Mouse (Mus musculus): ENCODE measurements around the gene Katna1.

The Katna1 gene

DNA sequence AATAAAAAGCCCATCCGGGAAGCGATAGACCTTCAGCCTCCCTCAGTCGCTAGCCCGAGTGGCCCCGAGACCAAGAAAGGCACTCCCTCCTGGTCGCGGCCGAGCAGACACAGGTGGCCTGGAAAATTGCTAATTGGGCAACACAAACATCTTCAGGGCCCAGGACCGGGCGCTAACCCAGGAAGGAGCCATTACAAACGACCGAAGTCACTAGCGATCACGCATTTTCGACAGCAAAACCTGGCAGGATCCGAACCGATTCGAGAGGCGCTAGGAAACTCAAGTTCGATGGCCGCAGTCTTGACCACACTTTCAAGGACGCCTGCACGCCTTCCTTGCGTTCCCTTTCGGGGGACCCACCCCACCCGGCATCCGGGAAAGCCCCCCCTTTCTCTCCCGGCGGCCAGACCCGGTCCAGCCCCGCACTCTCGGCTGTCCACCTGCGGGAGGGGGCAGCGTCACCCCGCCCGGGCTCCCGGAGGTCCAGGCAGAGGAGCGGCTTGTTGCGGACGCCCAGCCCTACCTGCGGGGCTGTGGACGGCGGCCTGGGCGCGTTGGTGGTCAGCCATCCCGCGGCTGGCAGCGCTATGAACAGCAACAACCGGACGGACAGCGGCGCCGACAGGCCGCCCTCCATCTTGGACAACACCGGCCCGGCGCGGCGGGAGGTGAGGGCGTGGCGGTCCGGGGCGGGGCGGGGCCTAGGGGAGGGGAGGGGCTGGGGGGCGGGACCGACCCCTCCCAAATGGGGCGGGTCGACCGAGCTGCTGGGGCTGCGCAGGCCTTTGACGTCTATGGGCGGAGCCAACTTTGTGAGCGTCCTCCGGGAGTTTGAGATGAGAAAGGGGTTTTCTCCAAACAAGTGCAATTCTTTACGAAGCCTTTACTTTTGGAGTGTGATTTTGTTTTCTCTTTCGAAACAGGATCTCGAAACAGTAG lies 54.7 kb downstream of the Katna1 start:
- DNase-seq: peak; percentile 85

DNA sequence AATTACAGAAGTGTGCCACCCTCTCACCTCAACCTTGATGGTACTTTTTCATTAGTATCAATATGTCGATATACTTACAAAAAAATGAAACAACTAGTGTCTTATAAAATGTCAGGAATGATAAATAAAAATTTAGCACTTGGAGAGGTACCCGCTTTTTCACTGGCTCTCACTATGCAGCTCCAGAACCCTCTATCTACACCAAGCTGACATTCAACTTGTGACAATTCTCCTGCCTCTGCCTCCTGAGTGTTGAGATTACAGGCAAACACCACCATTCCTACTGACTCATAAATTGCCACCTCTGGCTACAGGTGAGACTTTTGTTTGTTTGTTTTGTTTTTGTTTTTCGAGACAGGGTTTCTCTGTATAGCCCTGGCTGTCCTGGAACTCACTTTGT lies 55.4 kb downstream of the Katna1 start:
- no peak for DNase-seq

DNA sequence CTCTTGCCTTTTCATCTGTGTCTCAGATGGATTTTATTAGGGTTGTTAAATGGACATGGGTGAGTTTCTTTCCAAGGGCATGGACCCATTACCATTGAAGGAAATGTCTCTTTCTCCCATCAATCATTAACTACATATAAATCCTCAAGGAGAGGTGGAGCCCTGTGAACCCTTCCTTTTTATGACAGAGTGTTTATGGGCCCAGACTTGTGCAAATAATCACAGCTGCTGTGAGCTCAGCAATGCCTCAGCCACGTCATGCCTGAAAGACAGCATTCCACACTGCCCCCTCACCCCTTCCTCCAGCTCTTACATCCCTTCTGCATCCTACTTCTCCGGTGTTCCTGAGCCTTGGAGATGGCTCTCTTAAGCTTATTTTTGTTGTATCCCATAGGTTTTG lies 61.5 kb downstream of the Katna1 start:
- no peak for DNase-seq

DNA sequence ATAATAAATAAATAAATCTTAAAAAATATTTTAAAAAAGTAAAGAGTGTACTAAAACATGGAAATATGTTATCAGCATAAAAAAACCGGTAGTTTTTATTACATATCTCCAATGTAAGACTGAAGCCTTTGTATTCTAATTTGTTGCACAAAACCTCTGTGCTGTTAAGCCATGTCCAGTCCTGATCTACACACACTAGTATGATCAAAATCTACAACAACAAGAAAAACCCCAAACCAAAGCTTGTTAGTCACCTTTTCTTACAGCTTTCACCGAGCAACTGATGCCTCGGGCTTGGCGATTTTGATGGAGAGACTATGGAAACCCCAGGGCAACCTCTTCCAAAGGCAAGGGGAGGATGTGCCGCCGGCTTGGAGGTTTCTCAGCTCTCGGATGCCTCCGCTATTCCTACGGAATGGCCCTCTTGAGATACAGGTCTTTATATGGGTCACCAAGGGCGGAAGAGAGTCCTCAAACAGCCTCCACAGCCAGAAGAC lies 66.5 kb downstream of the Katna1 start:
- no peak for DNase-seq

DNA sequence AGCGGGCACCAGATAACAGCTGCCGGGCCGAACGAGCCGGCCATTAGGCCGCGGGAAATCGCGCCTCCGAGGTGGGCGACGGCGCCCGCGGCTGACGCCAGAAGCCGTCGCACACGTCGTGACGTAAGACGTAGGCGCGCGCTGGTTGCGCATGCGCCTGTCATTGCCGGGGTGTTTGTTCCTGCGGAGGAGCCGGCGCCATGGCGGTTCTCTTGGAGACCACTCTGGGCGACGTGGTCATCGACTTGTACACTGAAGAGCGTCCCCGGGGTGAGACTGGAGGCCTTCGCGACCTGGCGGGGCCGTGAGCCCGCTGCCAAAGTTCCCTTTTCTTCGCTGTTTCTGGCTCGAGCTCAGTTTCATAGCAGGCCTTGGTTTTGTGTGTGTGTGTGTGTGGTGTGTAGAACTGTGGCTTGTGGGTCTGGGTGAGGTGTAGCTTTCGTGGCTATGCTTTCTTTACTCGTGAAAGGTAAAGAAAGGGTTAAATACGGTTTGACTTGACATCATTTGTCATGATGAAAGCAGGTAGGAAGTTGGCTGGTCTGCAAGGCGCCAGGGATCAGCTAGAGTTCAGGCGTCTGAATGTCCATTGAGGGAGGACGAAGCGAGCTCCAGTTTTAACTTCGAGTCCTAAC lies 67.1 kb downstream of the Katna1 start, which contains the start of the genes Ginm1 and Ppil4:
Gene Ginm1, minus strand, starts transcription at position 74 of the 635 bp plus-strand sequence.
Gene Ppil4, plus strand, starts transcription at position 141 of the 635 bp plus-strand sequence.
- DNase-seq: peak; percentile 91

DNA sequence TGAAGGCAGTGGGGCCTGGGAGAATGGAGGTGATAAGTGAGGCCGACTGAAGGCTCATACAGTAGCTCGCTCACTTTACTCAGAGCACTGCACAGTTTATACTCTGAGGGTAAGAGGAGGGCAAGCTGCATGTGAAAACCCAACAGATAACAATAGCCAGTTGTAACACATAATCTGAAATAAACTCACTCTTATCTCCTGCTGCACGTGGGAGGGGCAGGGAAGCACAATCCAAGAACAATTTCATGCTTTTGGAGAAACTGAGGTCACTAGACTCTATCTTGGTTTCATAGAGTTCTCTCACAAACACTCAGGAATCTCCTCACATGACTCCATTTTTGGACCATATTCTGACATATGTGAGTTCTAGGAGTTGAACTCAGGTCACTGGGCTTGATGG lies 75.5 kb downstream of the Katna1 start:
- DNase-seq: no peak

DNA sequence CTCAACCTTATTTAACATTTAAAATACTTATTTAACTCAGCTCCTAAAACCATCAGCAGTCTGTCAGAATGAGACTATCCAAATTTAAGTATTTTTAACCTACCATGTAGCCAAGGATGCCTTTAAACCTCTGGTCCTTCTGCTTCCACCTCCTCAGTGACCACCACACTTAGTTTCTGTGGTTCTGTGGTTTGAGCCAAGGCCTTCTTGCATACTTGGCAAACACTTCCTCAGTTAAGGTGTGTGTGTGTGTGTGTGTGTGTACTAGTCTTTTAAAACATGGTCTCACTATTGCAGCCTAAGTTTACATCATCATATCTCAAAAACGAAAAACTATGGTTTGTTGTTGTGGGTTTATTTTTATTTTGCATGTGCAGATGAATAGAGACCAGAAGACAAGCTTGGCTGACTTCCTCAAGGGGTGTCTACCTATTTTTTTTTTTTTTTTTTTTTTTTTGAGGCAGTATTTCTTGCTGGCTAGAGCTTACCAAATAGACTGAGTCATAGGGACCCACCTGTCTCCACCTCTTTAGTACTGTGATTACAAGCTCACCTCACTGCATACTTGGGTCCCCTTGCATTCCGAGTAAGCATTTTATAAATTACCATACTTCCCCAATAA lies 76.8 kb downstream of the Katna1 start:
- DNase-seq: no peak

DNA sequence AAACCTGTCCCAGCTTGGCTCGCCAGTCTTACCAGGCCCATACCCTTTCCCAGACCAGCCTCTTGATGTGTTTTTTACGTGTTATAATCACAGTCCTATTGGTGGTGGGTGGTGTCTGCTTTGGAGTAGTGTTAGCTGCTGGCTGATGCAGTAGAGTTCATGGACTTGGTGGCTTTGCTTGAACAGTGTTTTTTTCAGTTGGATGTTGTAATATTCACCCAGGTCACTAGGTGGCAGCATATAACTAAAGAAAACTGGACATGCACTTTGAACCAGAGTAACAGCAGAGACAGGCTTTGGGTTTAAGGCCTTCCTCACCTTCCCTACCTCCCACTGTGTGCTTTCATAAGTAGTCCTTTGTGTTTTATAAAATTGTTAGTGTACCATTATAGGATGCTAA lies 84.1 kb downstream of the Katna1 start:
- DNase-seq: no peak

All from cerebellum, adult 11-12 months (tissue).